Mouse (Mus musculus) ES-Bruce4 (cell line): Measurements from ENCODE around the gene Ccl20. TPM values are rescaled to one million over a fixed set of nuclear protein-coding genes. Genes with fewer than 3 reads are reported as not detected.

ENCODE experiments used
- H3K27ac ChIP-seq: 2 replicates; pipeline ENCODE4 v1.5.1; 2012; ENCODE audit warnings: low read length, inconsistent platforms; ENCODE audit not compliant: insufficient read depth
- H3K27me3 ChIP-seq: 2 replicates; pipeline ENCODE4 v1.6.1; 2012; ENCODE audit warnings: mild to moderate bottlenecking, low read length, inconsistent platforms; ENCODE audit not compliant: control insufficient read depth, poor library complexity, insufficient read depth, severe bottlenecking
- H3K36me3 ChIP-seq: 2 replicates; pipeline ENCODE4 v1.6.1; 2012; ENCODE audit warnings: inconsistent platforms, mild to moderate bottlenecking, low read length, moderate library complexity; ENCODE audit not compliant: control insufficient read depth, poor library complexity, insufficient read depth, severe bottlenecking
- H3K4me1 ChIP-seq: one replicate; pipeline ENCODE4 v1.8.1; 2011; ENCODE audit warnings: low read length; ENCODE audit not compliant: control insufficient read depth, insufficient read depth
- H3K4me3 ChIP-seq: 2 replicates; pipeline ENCODE4 v1.5.1; 2011; ENCODE audit warnings: low read depth, mild to moderate bottlenecking, low read length
- H3K9ac ChIP-seq: 2 replicates; pipeline ENCODE4 v1.6.1; 2012; ENCODE audit warnings: low read depth, mild to moderate bottlenecking, inconsistent platforms; ENCODE audit not compliant: poor library complexity, severe bottlenecking
- H3K9me3 ChIP-seq: replicated peaks from 2 replicates; pipeline ENCODE4 v1.6.1; 2012; ENCODE audit warnings: mild to moderate bottlenecking, low read length, inconsistent platforms; ENCODE audit not compliant: control insufficient read depth, poor library complexity, insufficient read depth, severe bottlenecking
- CTCF ChIP-seq: IDR thresholded peaks from one replicate; pipeline ENCODE4 v1.8.1; 2011; ENCODE audit warnings: low read depth, low read length
- EP300 ChIP-seq: IDR thresholded peaks from 2 replicates; pipeline ENCODE4 v1.6.1; 2011; ENCODE audit warnings: low read depth, low read length; ENCODE audit not compliant: insufficient read depth
- POLR2A ChIP-seq: IDR thresholded peaks from one replicate; pipeline ENCODE4 v1.8.1; 2011; ENCODE audit warnings: low read length; ENCODE audit not compliant: insufficient read depth
- polyA plus RNA-seq: library from polyadenylated mRNA; stranded (reverse); fragments of >200 nt; gene quantifications from 2 replicates; pipeline ENCODE4 v1.2.4, GENCODE M21; 2011; ENCODE audit warnings: low read depth; ENCODE audit not compliant: missing spikeins, insufficient read depth, insufficient read length

Gene Ccl20
- 0.78 TPM in 1 of 2 replicates, not detected in the other for polyA plus RNA-seq

DNA sequence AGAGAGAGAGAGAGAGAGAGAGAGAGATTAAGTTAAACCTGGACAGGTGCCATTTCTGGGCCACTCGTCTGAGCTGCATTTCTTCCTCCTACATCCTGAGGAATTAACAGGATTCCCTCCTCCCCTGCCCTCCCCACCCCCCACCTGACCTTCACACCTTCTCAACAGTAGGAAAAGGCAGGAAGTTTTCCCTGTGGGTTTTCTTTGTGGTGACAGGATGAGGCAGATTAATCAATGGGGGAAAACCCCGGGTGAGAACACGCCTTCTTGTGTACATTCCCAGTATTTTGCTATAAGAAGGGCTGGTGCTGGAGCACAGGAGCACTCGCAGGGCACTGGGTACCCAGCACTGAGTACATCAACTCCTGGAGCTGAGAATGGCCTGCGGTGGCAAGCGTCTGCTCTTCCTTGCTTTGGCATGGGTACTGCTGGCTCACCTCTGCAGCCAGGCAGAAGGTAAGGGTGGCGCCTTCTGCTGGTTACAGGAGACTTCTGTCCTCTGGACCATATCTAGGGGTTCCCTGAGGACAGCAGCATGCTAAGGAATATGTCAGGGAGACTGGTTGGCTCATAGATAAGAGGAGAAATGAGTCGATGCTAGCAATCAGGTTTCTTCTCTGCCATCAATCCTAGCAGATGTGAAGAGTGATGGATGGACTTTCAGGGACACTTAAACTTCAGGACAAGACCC, at the start of gene Ccl20:
Ccl20 (plus strand) TSS at position 320 of the 691 bp plus-strand sequence.
- H3K27ac ChIP-seq: no peak within 1 kb of the TSS
- H3K4me3 ChIP-seq: no peak within 1 kb of the TSS
- no peaks in the 10 kb centered on the region for H3K4me1 ChIP-seq
- TF ChIP-seq EP300 (no peak), POLR2A (no peak), CTCF (no peak)
- H3K9ac ChIP-seq: no peak within 1 kb of the TSS
- no peaks in the 10 kb centered on the region for H3K36me3 ChIP-seq
- H3K9me3 ChIP-seq: no peaks in the 10 kb centered on the region
- no peaks in the 10 kb centered on the region for H3K27me3 ChIP-seq

DNA sequence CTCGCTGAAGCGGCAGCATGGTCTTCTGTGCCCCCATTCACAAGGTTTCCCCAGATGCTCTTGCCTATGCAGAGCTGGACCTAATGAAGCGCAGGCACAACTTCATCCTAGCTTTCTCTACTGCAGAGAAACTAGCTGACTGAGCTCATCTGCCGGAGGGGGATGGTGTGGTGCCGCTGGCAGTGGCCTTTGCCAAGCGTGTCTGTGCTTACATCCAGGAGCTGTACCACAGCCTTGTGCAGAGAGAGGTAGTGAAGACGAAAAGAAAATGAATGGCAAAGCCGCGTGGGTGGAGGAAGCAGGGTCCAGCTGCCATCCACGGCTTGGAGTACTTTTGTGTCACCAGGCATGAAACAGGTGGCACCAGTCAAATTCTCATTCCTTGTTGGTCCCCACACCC, 49.4 kb upstream of the Ccl20 start:
- Histone ChIP-seq H3K27me3 (no peaks in the 10 kb centered on the region), H3K4me3 (no peak overlapping the region), H3K9ac (no peak overlapping the region), H3K36me3 (no peaks in the 10 kb centered on the region), H3K4me1 (no peaks in the 10 kb centered on the region), H3K9me3 (no peaks in the 10 kb centered on the region), H3K27ac (no peak overlapping the region)
- TF ChIP-seq CTCF (no peak), EP300 (no peak), POLR2A (no peak)

DNA sequence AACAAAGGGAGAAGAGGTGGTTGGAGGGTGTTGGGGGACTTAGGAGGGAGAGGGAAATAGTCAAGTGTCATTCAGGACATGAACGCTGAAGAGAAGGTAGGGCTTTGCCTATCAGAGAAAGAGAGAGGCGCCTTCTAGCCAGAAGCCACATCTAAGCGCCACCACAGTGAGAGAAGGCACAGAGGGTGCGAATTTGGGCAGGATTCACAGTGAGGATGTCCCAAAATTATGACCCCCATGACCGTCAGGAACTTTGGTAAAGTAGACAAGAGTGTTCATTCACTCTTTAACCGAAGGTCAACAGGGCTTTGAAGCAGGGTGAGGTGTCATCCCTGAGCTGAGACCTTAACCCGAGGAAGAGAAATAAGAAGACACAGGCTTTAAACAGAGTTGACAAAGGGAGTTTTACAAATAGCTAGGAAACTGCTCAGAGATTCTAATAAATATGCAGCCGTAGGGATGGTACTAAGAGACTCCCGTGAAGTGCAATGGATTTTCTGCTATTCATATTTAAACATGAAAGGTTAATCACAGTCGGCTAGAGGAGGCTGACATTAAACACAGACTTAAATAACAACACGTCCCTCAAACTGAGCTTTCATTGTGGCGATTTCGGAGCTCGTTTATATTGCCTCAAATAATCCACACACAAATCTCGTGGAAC, 40.9 kb upstream of the Ccl20 start:
- Histone ChIP-seq H3K9ac (no peak overlapping the region), H3K4me3 (no peak overlapping the region), H3K4me1 (no peaks in the 10 kb centered on the region)

DNA sequence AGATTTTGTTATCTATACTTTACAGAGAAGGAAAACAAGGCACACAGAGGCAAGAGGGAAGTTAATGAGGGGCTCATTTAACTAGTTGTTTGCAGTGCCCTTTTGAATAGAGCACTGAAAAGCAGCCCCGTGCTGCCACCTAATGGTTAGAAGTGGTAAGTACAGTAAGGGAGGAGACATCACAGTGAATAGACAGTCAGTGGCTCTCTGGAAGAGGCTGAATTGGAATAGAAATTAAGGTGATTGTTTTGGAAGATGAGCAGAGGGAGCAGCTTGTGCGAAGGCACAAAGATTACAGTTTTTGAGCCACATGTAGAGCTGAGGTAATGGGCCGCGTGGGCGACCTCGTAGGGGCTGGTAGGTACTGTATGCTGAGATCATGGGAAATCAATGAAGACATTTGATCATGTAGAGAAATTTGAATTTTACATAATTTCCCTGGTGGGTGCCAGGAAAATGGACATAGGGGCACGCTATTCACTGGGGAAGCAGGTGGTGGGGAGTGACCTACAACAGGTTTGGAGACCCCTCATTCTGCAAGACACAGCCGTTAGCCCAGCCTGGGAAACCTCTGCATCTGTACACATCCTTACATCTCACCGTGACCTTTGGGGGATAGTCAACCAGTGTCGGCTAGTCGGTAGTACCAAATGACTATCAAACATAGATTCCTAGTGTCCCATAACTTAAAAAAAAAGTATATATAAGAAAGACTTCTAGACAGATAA, 40.2 kb upstream of the Ccl20 start:
- Histone ChIP-seq H3K4me1 (no peaks in the 10 kb centered on the region), H3K9me3 (no peaks in the 10 kb centered on the region), H3K4me3 (no peak overlapping the region), H3K27me3 (no peaks in the 10 kb centered on the region), H3K36me3 (no peaks in the 10 kb centered on the region), H3K27ac (no peak overlapping the region), H3K9ac (no peak overlapping the region)
- peak; percentile 4 for TF ChIP-seq CTCF
- TF ChIP-seq POLR2A: no peak
- TF ChIP-seq EP300: no peak

More for the DNA sequence above, 40.9 kb upstream of the Ccl20 start:
- Histone ChIP-seq H3K36me3 (no peaks in the 10 kb centered on the region), H3K27me3 (no peaks in the 10 kb centered on the region), H3K9me3 (no peaks in the 10 kb centered on the region), H3K27ac (no peak overlapping the region)
- TF ChIP-seq EP300 (no peak), POLR2A (no peak), CTCF (no peak)

DNA sequence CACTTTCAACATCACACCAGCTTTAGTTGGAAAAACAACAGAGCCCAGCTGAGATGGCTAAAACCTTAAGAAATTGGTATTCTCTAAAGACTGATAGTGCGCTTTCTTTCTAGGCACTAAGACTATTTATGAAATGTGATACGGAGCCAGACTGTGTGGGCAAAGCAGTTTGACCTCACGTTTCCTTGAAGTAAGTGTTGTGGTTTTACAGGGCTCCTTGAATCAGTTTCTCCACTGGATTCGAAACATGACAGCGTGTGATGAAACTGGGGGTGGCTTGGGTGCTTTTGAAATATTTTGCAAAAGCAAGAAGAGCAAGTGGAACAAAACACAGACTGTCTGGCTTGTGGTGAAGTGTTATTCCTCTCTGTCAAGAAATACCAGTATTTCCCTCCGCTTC, 39.5 kb upstream of the Ccl20 start:
- TF ChIP-seq POLR2A: no peak
- no peak for TF ChIP-seq EP300
- TF ChIP-seq CTCF: no peak
- no peak overlapping the region for H3K27ac ChIP-seq

More for the DNA sequence above, 39.5 kb upstream of the Ccl20 start:
- no peaks in the 10 kb centered on the region for H3K4me1 ChIP-seq
- no peaks in the 10 kb centered on the region for H3K27me3 ChIP-seq
- no peaks in the 10 kb centered on the region for H3K9me3 ChIP-seq
- no peaks in the 10 kb centered on the region for H3K36me3 ChIP-seq
- no peak overlapping the region for H3K4me3 ChIP-seq
- H3K9ac ChIP-seq: no peak overlapping the region
